ENCODE assay signal across 20 mouse cellular contexts in the genomic region with DNA sequence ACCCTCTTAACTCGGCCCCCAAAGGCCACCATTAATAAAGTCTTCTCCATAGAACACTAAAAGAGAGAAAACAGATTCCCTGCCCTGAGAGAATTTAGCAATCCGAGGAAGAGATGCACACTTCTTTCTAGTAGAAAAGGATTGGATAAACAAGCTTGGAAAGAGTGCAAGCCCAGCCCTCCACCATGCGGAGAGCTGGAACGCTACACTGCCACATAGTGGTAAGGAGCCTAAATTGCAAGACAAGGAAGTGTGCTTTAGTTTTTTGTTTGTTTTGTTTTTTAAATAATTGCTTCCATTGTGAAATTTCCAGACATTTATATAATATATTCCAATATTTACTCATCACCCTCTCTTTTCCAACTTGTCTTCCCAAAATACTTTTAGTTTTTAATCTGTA. TPM values are rescaled to one million over a fixed set of nuclear protein-coding genes. Genes with fewer than 3 reads are reported as not detected.
DNase-seq lines count a peak whose midpoint lies in the region; ATAC-seq and TF ChIP-seq lines count a peak whose summit lies in the region.
"Had no signal": no experiment of that assay in that cellular context is flagged by ENCODE, and none has a peak within 500 bp of the region (broad histone marks: within the 10 kb centered on the region; RNA-seq: fewer than 3 reads in every experiment).

No protein-coding gene starts in this region.

- TF ChIP-seq CTCF in kidney, adult 2 months (conservative IDR thresholded peaks at IDR 0.05; ENCODE audit: insufficient read depth, insufficient read length, low read depth, low read length), result peak; percentile 38
- TF ChIP-seq CTCF in lung, postnatal 0 days (IDR thresholded peaks at IDR 0.05), result peak; percentile 31; the same call in 1 of the 2 replicates
- TF ChIP-seq CTCF in bone marrow, adult 2 months (IDR thresholded peaks at IDR 0.05; ENCODE audit: control insufficient read depth, insufficient read depth, low read length), result 0 out of 2 replicates have a peak, but pooled peaks have one; percentile 5

- H3K4me1 ChIP-seq in kidney, adult 2 months (ENCODE audit: control insufficient read depth, insufficient read depth, low read length), result no peaks in the 10 kb centered on the region; the same call in 1 of the 2 replicates
- H3K4me1 ChIP-seq in kidney, embryonic 14.5 days (ENCODE audit: control insufficient read depth, insufficient read depth, low read length), result peaks cover 19% of the 10 kb centered on the region
- no peaks in the 10 kb centered on the region for H3K4me1 ChIP-seq in lung, postnatal 0 days (ENCODE audit: insufficient read depth, low read depth, low read length)
- peaks cover 10 to 17% of the 10 kb centered on the region in 2 experiments for H3K4me1 ChIP-seq in ES-E14 (ENCODE audit: control insufficient read depth in 2 of 2, insufficient read depth in 2 of 2, low read length in 2 of 2, poor library complexity in 1 of 2)
- no peaks in the 10 kb centered on the region for H3K4me1 ChIP-seq in bone marrow, adult 2 months (ENCODE audit: control insufficient read depth, insufficient read depth, low read length)
- H3K4me1 ChIP-seq in limb, embryonic 10.5 days, result peaks cover 10% of the 10 kb centered on the region

- no peaks in the 10 kb centered on the region for H3K9me3 ChIP-seq in kidney, embryonic 14.5 days (ENCODE audit: control insufficient read depth, low read length)
- H3K9me3 ChIP-seq in lung, postnatal 0 days (ENCODE audit: low read length), result no peaks in the 10 kb centered on the region
- no peaks in the 10 kb centered on the region for H3K9me3 ChIP-seq in ES-E14 (ENCODE audit: control insufficient read depth, insufficient read depth, low read depth, low read length)
- no peaks in the 10 kb centered on the region for H3K9me3 ChIP-seq in limb, embryonic 10.5 days (replicated peaks)
- H3K9me3 ChIP-seq: hindbrain, embryonic 13.5 days; kidney, embryonic 15.5 days; limb, embryonic 12.5 days had no signal

- no peak for ATAC-seq in kidney, embryonic 14.5 days (ENCODE audit: low FRiP score, low TSS enrichment)
- ATAC-seq in lung, postnatal 0 days, result no peak

- WGBS in kidney, adult 2 months, result 86% methylated on average over 4 of the region's 4 CpGs
- 87% methylated on average over 4 of the region's 4 CpGs for WGBS in kidney, embryonic 14.5 days
- 85% methylated on average over 4 of the region's 4 CpGs for WGBS in lung, postnatal 0 days
- 78% methylated on average over 4 of the region's 4 CpGs for WGBS in bone marrow, adult 2 months
- 84% methylated on average over 4 of the region's 4 CpGs for WGBS in limb, embryonic 10.5 days

- in situ Hi-C loops in ES-E14 (cut with MboI; ENCODE audit: low sequenced_read_pairs in 2 of 2, unreplicated experiment in 2 of 2), result no loop called here

- H3K4me2 ChIP-seq in kidney, embryonic 14.5 days (replicated peaks; ENCODE audit: low read depth, low read length), result no peak overlapping the region
- H3K4me2 ChIP-seq in lung, postnatal 0 days (replicated peaks; ENCODE audit: low read depth, low read length), result no peak overlapping the region
- H3K4me2 ChIP-seq: hindbrain, embryonic 13.5 days; kidney, embryonic 15.5 days; limb, embryonic 12.5 days had no signal

- no peak overlapping the region for H3K4me3 ChIP-seq in kidney, adult 2 months (ENCODE audit: insufficient read depth, low read depth, low read length)
- H3K4me3 ChIP-seq in kidney, embryonic 14.5 days (ENCODE audit: low read length), result no peak overlapping the region
- no peak overlapping the region for H3K4me3 ChIP-seq in lung, postnatal 0 days (ENCODE audit: low read depth, low read length)
- H3K4me3 ChIP-seq in ES-E14 (ENCODE audit: insufficient read depth in 1 of 2, low read depth in 1 of 2, low read length in 2 of 2, poor library complexity in 1 of 2, severe bottlenecking in 1 of 2), result no peak overlapping the region
- H3K4me3 ChIP-seq in bone marrow, adult 2 months (replicated peaks; ENCODE audit: control insufficient read depth, low read depth, low read length), result no peak overlapping the region
- H3K4me3 ChIP-seq in limb, embryonic 10.5 days, result no peak overlapping the region
- H3K4me3 ChIP-seq: erythroblast, embryonic 14.5 days; hindbrain, embryonic 13.5 days; kidney, embryonic 15.5 days; limb, embryonic 12.5 days had no signal

- no peaks in the 10 kb centered on the region for H3K36me3 ChIP-seq in kidney, adult 2 months (ENCODE audit: control insufficient read depth, insufficient read depth, low read length)
- H3K36me3 ChIP-seq in kidney, embryonic 14.5 days (ENCODE audit: control insufficient read depth, insufficient read depth, low read length), result no peaks in the 10 kb centered on the region
- no peaks in the 10 kb centered on the region for H3K36me3 ChIP-seq in lung, postnatal 0 days (ENCODE audit: insufficient read depth, low read length)
- no peaks in the 10 kb centered on the region for H3K36me3 ChIP-seq in ES-E14 (ENCODE audit: control insufficient read depth, insufficient read depth, low read length, poor library complexity, severe bottlenecking)
- no peaks in the 10 kb centered on the region for H3K36me3 ChIP-seq in limb, embryonic 10.5 days
- H3K36me3 ChIP-seq: hindbrain, embryonic 13.5 days; kidney, embryonic 15.5 days; limb, embryonic 12.5 days had no signal

- no peak overlapping the region for H3K27ac ChIP-seq in kidney, adult 2 months (ENCODE audit: insufficient read depth, low read depth, low read length)
- H3K27ac ChIP-seq in kidney, embryonic 14.5 days (ENCODE audit: low read depth, low read length), result no peak overlapping the region
- H3K27ac ChIP-seq in lung, postnatal 0 days (ENCODE audit: low read length), result no peak overlapping the region
- no peak overlapping the region for H3K27ac ChIP-seq in ES-E14 (ENCODE audit: insufficient read depth, low read depth, low read length, poor library complexity, severe bottlenecking)
- H3K27ac ChIP-seq in bone marrow, adult 2 months (ENCODE audit: control insufficient read depth, insufficient read depth, low read depth, low read length, poor library complexity), result no peak overlapping the region
- H3K27ac ChIP-seq in limb, embryonic 10.5 days, result no peak overlapping the region
- H3K27ac ChIP-seq: hindbrain, embryonic 13.5 days; kidney, embryonic 15.5 days; limb, embryonic 12.5 days; macrophage had no signal

- H3K27me3 ChIP-seq in kidney, adult 2 months (replicated peaks; ENCODE audit: control insufficient read depth, insufficient read depth, low read length), result no peaks in the 10 kb centered on the region
- no peaks in the 10 kb centered on the region for H3K27me3 ChIP-seq in kidney, embryonic 14.5 days (ENCODE audit: control insufficient read depth, insufficient read depth, low read length)
- no peaks in the 10 kb centered on the region for H3K27me3 ChIP-seq in lung, postnatal 0 days (replicated peaks; ENCODE audit: insufficient read depth, low read length)
- no peaks in the 10 kb centered on the region for H3K27me3 ChIP-seq in limb, embryonic 10.5 days (ENCODE audit: low read depth, poor library complexity, severe bottlenecking)
- H3K27me3 ChIP-seq: hindbrain, embryonic 13.5 days; kidney, embryonic 15.5 days; limb, embryonic 12.5 days had no signal

- no peak overlapping the region for H3K9ac ChIP-seq in kidney, embryonic 14.5 days (ENCODE audit: low read depth, low read length)
- H3K9ac ChIP-seq in lung, postnatal 0 days (replicated peaks; ENCODE audit: low read depth), result no peak overlapping the region
- no peak overlapping the region for H3K9ac ChIP-seq in ES-E14 (ENCODE audit: insufficient read depth, low read depth, low read length, poor library complexity, severe bottlenecking)
- H3K9ac ChIP-seq: hindbrain, embryonic 13.5 days; kidney, embryonic 15.5 days; limb, embryonic 12.5 days had no signal

- DNase-seq in kidney, adult 2 months, result no peak
- no peak for DNase-seq in lung, postnatal 0 days (ENCODE audit: low spot score)
- no peak for DNase-seq in lung, postnatal 14 days
- peak; percentile 30 for DNase-seq in ES-E14 (ENCODE audit: low read depth, low spot score)
- DNase-seq in limb, embryonic 10.5 days (ENCODE audit: low spot score), result no peak
- no peak for DNase-seq in thymus, postnatal 4 days
- DNase-seq: cerebellum, adult 11-12 months; gastrocnemius, postnatal 36 days; midbrain, embryonic 14.5 days; right cerebral cortex, postnatal 4 days; thymus, postnatal 14 days had no signal

- no peak for TF ChIP-seq EP300 in lung, postnatal 0 days (IDR thresholded peaks at IDR 0.05)

- TF ChIP-seq POLR2A in kidney, adult 2 months (IDR thresholded peaks at IDR 0.05; ENCODE audit: low read depth, low read length), result no peak
- TF ChIP-seq POLR2A in bone marrow, adult 2 months (IDR thresholded peaks at IDR 0.05; ENCODE audit: borderline replicate concordance, control insufficient read depth, low read depth, low read length), result no peak

TF ChIP-seq in ES-E14, 5 proteins besides CTCF, POLR2A, EP300 and RAD21:
- no peak for TF ChIP-seq HCFC1 (IDR thresholded peaks at IDR 0.05; ENCODE audit: borderline replicate concordance, insufficient read depth, low read length)
- TF ChIP-seq ZC3H11A (IDR thresholded peaks at IDR 0.05; ENCODE audit: borderline replicate concordance, low read depth, low read length), result no peak
- TF ChIP-seq ZNF384 (IDR thresholded peaks at IDR 0.05; ENCODE audit: low read depth, low read length), result no peak
- no peak for TF ChIP-seq CHD2 (IDR thresholded peaks at IDR 0.05; ENCODE audit: low read depth, low read length)
- TF ChIP-seq MAFK (IDR thresholded peaks at IDR 0.05; ENCODE audit: insufficient read depth, low read depth, low read length), result no peak

RNA-seq across cellular contexts. Expression of gene 1700086D15Rik, which starts 30.6 kb away (rescaled TPM):
- 0.09 and 0.11 TPM in 2 replicates for polyA plus RNA-seq in kidney, adult 2 months (2012; rRNA removed)
- polyA plus RNA-seq in kidney, embryonic 14.5 days (2014; fragmentation: Nextera tagmentation; extraction: Ambion mirVana), result not detected in 2 replicates
- 0.29 and 0.32 TPM in 2 replicates for polyA plus RNA-seq in lung, postnatal 0 days (2015; fragmentation: Nextera tagmentation; extraction: Ambion mirVana)
- total RNA-seq in ES-E14 (2012; rRNA removed), result 1.1 and 1.7 TPM in 2 replicates
- polyA plus RNA-seq in bone marrow, adult 2 months (2011; ENCODE audit: insufficient read depth, insufficient read length, low replicate concordance, missing spikeins), result not detected in 2 replicates
- polyA plus RNA-seq in limb, embryonic 10.5 days (2016; fragmentation: Nextera tagmentation; extraction: Ambion mirVana), result not detected in 2 replicates
- polyA plus RNA-seq: erythroblast, embryonic 14.5 days; heart, embryonic 14.5 days; hindbrain, embryonic 13.5 days; kidney, embryonic 15.5 days; limb, embryonic 12.5 days; macrophage; neural tube, embryonic 11.5 days had no signal

RNA-seq across cellular contexts. Expression of gene Arhgap44, which starts 33.7 kb away (rescaled TPM):
- 5.0 and 6.7 TPM in 2 replicates for polyA plus RNA-seq in kidney, adult 2 months (2012; rRNA removed)
- polyA plus RNA-seq in kidney, embryonic 14.5 days (2014; fragmentation: Nextera tagmentation; extraction: Ambion mirVana), result 7.2 TPM in 2 replicates
- 31.2 and 33.7 TPM in 2 replicates for polyA plus RNA-seq in lung, postnatal 0 days (2015; fragmentation: Nextera tagmentation; extraction: Ambion mirVana)
- 8.8 and 9.5 TPM in 2 replicates for total RNA-seq in ES-E14 (2012; rRNA removed)
- 0.45 TPM in 1 of 2 replicates, not detected in the other for polyA plus RNA-seq in bone marrow, adult 2 months (2011; ENCODE audit: insufficient read depth, insufficient read length, low replicate concordance, missing spikeins)
- 2.3 and 2.8 TPM in 2 replicates for polyA plus RNA-seq in limb, embryonic 10.5 days (2016; fragmentation: Nextera tagmentation; extraction: Ambion mirVana)
- polyA plus RNA-seq: erythroblast, embryonic 14.5 days; macrophage had no signal
